Mouse (Mus musculus): Measurements from ENCODE around the gene Gm3500.
"Not testable (repeated sequence)": the region's sequence is repeated elsewhere in the genome, so short reads cannot be mapped to it uniquely, and the experiment has no call there.

Gene Gm3500

GRCm38 (mm10) chr14:5388949-5389348, at the start of gene Gm3500:
TSS of gene Gm3500 (minus strand) at chr14:5389049.
- in situ Hi-C loops (cut with MboI; ENCODE audit: unreplicated experiment in 2 of 2) = not testable (repeated sequence)

GRCm38 (mm10) chr14:5334828-5335227, 54.0 kb downstream of the Gm3500 start, which contains the start of gene Gm3542:
TSS of gene Gm3542 (minus strand) at chr14:5334928.
- in situ Hi-C loops (cut with MboI; ENCODE audit: unreplicated experiment in 2 of 2) = not testable (repeated sequence)
